Mouse (Mus musculus) erythroblast, embryonic 14.5 days (primary cell): Measurements from ENCODE around the gene Sirpa. TPM values are rescaled to one million over a fixed set of nuclear protein-coding genes. Genes with fewer than 3 reads are reported as not detected.

ENCODE experiments used
- H3K27me3 ChIP-seq: 2 replicates; pipeline ENCODE4 v1.6.1; 2012; ENCODE audit warnings: inconsistent platforms; ENCODE audit not compliant: control insufficient read depth
- H3K36me3 ChIP-seq: 2 replicates; pipeline ENCODE4 v1.6.1; 2012; ENCODE audit warnings: mild to moderate bottlenecking, inconsistent platforms; ENCODE audit not compliant: control insufficient read depth
- H3K4me1 ChIP-seq: 2 replicates; pipeline ENCODE4 v1.6.1; 2012; ENCODE audit warnings: inconsistent platforms; ENCODE audit not compliant: control insufficient read depth
- H3K4me3 ChIP-seq: replicated peaks from 2 replicates; pipeline ENCODE3; 2012; ENCODE audit warnings: moderate library complexity, mild to moderate bottlenecking, inconsistent platforms
- H3K9me3 ChIP-seq: 2 replicates; pipeline ENCODE4 v1.6.1; 2012; ENCODE audit warnings: low read length, inconsistent platforms, mixed read lengths; ENCODE audit not compliant: control insufficient read depth
- GATA1 ChIP-seq: IDR thresholded peaks from 2 replicates; pipeline ENCODE4 v1.6.1; 2012; ENCODE audit warnings: low read length, inconsistent platforms, mixed read lengths
- TAL1 ChIP-seq: IDR thresholded peaks from 3 replicates; pipeline ENCODE4 v1.6.1; 2012; ENCODE audit warnings: low read length, inconsistent platforms, mixed read lengths
- polyA plus RNA-seq: library from polyadenylated mRNA; stranded (reverse); fragments of >175 nt; gene quantifications from 2 replicates; pipeline ENCODE4 v1.2.3, GENCODE M21; 2012

Sirpa gene
- polyA plus RNA-seq, result 0.36 and 0.53 TPM in 2 replicates

DNA sequence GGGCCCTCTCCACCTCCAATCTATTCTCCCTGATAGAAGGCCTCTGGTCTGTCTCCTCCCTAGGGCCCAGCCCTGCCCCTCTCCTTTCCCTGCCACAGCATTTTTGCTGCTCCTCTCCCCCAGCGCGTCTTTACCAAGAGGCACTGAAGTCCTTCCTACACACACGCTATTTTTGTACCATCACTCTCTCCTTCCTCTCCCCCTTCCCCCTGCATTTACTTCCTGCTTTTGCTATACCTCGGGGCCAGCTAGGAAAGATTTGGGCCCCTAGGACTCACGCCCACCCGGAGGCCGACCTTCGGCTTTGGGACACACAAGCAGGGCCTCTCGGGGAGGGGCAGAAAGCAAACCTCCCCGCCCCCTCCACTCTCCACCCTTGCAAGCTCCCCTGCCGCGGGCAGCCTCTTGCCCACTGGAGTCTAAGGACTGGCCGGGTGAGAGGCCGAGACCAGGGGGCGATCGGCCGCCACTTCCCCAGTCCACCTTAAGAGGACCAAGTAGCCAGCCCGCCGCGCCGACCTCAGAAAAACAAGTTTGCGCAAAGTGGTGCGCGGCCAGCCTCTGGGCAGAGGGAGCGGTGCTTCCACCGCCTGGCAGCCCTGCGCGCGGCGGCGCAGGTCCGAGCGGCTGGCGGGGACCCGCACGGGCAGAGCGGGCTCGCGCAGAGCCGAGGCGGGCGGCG, at the start of gene Sirpa:
TSS of gene Sirpa (plus strand) at position 377 of the 682 bp plus-strand sequence.
- Histone ChIP-seq H3K4me1 (no peaks in the 10 kb centered on the region), H3K9me3 (no peaks in the 10 kb centered on the region), H3K4me3 (peak within 1 kb of the TSS; percentile 54), H3K36me3 (no peaks in the 10 kb centered on the region), H3K27me3 (peaks cover 37% of the 10 kb centered on the region)
- TF ChIP-seq TAL1 (no peak), GATA1 (no peak)

- no peaks in the 10 kb centered on the region for H3K4me1 ChIP-seq
- no peaks in the 10 kb centered on the region for H3K36me3 ChIP-seq
- H3K9me3 ChIP-seq, result no peaks in the 10 kb centered on the region
- TF ChIP-seq GATA1, result no peak
- TF ChIP-seq TAL1, result no peak
- H3K27me3 ChIP-seq, result no peaks in the 10 kb centered on the region
- no peak overlapping the region for H3K4me3 ChIP-seq
These were observed 48.2 kb upstream of the Sirpa start for GRCm38 (mm10) chr2:129544448-129544847.

DNA sequence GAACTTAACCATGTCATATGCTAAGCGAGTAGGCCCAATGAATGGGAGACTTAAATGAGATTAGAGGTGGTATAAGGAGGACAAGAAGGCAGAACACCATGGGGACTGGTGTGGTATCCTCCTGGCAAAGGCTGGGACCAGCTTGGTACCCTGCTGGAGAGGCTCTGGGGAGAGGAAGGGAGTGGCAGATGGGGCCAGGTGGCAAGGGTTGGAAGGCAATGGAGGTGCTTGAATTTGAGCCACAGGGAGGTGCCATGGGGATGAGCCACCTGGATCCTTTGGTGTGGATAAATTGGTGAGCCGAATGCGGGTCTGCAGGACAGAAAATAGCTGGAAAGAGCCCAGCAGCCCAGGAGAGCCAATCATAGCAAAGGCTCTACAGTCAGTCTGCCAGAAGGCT, 47.7 kb upstream of the Sirpa start:
- Histone ChIP-seq H3K36me3 (no peaks in the 10 kb centered on the region), H3K27me3 (no peaks in the 10 kb centered on the region), H3K4me3 (no peak overlapping the region), H3K4me1 (no peaks in the 10 kb centered on the region), H3K9me3 (no peaks in the 10 kb centered on the region)
- no peak for TF ChIP-seq TAL1
- TF ChIP-seq GATA1, result no peak

GRCm38 (mm10) chr2:129545596-129545995, 47.0 kb upstream of the Sirpa start:
- no peak overlapping the region for H3K4me3 ChIP-seq
- TF ChIP-seq GATA1 (no peak), TAL1 (no peak)
- no peaks in the 10 kb centered on the region for H3K36me3 ChIP-seq

GRCm38 (mm10) chr2:129546772-129547171, 45.9 kb upstream of the Sirpa start:
- Histone ChIP-seq H3K4me1 (no peaks in the 10 kb centered on the region), H3K27me3 (no peaks in the 10 kb centered on the region), H3K4me3 (no peak overlapping the region), H3K36me3 (no peaks in the 10 kb centered on the region), H3K9me3 (no peaks in the 10 kb centered on the region)
- TF ChIP-seq GATA1, result no peak
- TF ChIP-seq TAL1, result no peak

More at GRCm38 (mm10) chr2:129545596-129545995, 47.0 kb upstream of the Sirpa start:
- no peaks in the 10 kb centered on the region for H3K27me3 ChIP-seq
- H3K4me1 ChIP-seq, result no peaks in the 10 kb centered on the region
- H3K9me3 ChIP-seq, result no peaks in the 10 kb centered on the region

DNA sequence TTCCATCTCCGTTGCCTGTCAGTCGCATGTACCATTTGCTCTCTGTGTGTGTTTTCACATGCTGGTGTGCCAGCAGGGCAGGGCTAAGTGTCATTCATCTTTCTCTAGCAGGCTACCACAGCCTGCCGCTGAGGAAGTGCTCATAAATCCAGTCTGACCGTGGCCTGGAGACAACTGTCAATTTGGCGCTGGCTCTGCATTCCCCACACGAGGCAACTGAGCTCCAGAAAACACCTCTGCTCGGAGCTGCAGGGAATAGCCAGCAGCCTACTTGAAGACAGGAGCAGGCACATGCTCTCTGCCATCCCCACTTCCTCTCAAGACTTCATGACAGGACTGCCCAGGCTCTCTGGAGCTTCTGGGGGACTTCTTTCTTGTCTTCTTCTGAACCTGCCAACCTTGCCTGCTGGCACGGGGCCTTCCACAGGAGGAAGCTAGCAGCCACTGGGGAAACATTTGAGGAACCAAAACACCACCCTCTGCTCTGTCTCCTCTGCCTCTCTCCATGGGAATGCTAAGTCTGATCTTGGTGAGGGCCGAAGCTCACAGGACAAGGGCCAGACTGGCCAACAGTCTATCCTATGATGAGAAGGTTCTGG, 43.0 kb upstream of the Sirpa start:
- Histone ChIP-seq H3K27me3 (no peaks in the 10 kb centered on the region), H3K4me3 (no peak overlapping the region), H3K36me3 (no peaks in the 10 kb centered on the region), H3K9me3 (no peaks in the 10 kb centered on the region), H3K4me1 (no peaks in the 10 kb centered on the region)
- TF ChIP-seq GATA1 (no peak), TAL1 (no peak)

DNA sequence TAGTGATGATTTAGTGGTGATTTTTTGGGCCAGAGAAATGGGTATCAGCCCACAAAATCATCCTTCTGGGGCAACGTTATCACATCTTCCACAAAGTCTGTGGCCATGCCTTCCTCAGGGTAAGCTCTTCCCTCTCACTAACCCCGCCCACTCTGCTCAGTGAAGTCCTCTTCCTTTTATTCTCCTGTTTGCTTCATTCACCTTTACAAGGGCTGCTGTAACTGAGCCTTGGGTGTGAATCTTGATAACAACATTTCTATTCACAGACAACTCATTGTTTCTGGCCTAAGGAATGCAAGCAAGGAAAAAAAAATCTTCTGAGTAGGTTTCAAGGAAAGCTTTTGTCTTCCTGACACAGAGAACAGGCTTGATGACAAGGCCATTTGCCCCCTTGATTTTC, 41.9 kb upstream of the Sirpa start:
- Histone ChIP-seq H3K27me3 (no peaks in the 10 kb centered on the region), H3K4me1 (no peaks in the 10 kb centered on the region), H3K9me3 (no peaks in the 10 kb centered on the region), H3K36me3 (no peaks in the 10 kb centered on the region), H3K4me3 (no peak overlapping the region)
- TF ChIP-seq GATA1 (no peak), TAL1 (no peak)

- no peak for TF ChIP-seq TAL1
- no peak for TF ChIP-seq GATA1
These were observed 36.6 kb upstream of the Sirpa start for GRCm38 (mm10) chr2:129556081-129556480.

DNA sequence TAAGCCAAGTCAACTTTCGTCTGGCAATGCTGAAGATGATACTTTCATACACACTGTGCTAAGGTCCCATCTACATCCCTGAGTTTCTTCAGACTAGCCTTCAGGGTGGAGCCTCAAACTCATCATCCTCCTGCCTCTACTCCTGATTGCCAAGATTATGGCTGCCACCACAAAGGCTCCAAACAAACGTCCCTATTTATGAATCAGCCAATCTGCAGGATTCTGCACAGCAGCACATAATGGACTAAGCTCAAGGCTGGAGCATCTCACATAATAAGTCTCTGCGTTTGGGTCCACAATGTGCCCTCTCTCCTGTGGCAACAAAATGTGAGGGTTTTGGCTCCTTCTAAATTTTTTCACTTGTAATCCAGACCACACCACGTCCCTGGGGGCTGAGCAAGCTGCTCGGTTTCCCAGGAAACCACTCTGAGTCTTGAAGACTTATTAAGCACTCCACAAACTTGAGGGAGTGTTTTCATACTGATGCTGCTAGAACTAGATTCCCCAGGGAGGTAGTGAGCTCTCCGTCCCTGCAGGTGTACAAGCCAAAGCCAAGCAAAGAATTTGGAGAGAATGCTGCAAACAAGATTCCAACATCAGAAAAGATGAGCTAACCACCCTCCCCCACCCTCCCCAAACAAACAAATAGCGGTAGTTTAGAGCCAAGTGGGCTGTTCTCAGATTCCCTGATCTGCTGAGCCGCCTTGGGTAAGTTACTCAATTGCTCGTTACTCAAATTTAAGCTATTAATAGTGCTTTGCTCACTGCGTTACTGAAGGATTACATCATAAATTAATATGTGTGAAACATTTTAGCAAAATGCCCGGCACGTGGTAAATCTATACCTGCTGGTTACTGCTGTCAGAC, 34.4 kb upstream of the Sirpa start:
- H3K36me3 ChIP-seq, result no peaks in the 10 kb centered on the region

More at GRCm38 (mm10) chr2:129556081-129556480, 36.6 kb upstream of the Sirpa start:
- no peak overlapping the region for H3K4me3 ChIP-seq
- no peaks in the 10 kb centered on the region for H3K4me1 ChIP-seq
- no peaks in the 10 kb centered on the region for H3K9me3 ChIP-seq
- H3K36me3 ChIP-seq, result no peaks in the 10 kb centered on the region
- no peaks in the 10 kb centered on the region for H3K27me3 ChIP-seq

More for the DNA sequence above, 34.4 kb upstream of the Sirpa start:
- H3K27me3 ChIP-seq, result no peaks in the 10 kb centered on the region
- H3K4me3 ChIP-seq, result no peak overlapping the region
- no peaks in the 10 kb centered on the region for H3K9me3 ChIP-seq
- no peak for TF ChIP-seq TAL1
- no peak for TF ChIP-seq GATA1
- H3K4me1 ChIP-seq, result no peaks in the 10 kb centered on the region
